Mouse (Mus musculus) testis, adult 2 months (tissue): ENCODE measurements around the gene Mcoln1. TPM values are rescaled to one million over a fixed set of nuclear protein-coding genes. Genes with fewer than 3 reads are reported as not detected.

Source experiments
- H3K27ac ChIP-seq: fragments of 200-500 bp; 2 replicates; pipeline ENCODE4 v1.5.1; 2012; ENCODE audit warnings: low read depth, low read length; ENCODE audit not compliant: control insufficient read depth, insufficient read depth
- H3K27me3 ChIP-seq: fragments of 200-500 bp; 2 replicates; pipeline ENCODE4 v1.6.1; 2012; ENCODE audit warnings: mild to moderate bottlenecking, low read length, moderate library complexity; ENCODE audit not compliant: control insufficient read depth, insufficient read depth
- H3K36me3 ChIP-seq: fragments of 200-500 bp; 2 replicates; pipeline ENCODE4 v1.6.1; 2012; ENCODE audit warnings: mild to moderate bottlenecking, low read length; ENCODE audit not compliant: control insufficient read depth, insufficient read depth
- H3K4me1 ChIP-seq: fragments of 200-500 bp; 2 replicates; pipeline ENCODE4 v1.6.1; 2012; ENCODE audit warnings: low read length; ENCODE audit not compliant: control insufficient read depth, insufficient read depth
- H3K4me3 ChIP-seq: fragments of 200-500 bp; 2 replicates; pipeline ENCODE4 v1.5.1; 2012; ENCODE audit warnings: low read depth, mild to moderate bottlenecking, low read length, moderate library complexity, mixed read lengths; ENCODE audit not compliant: control insufficient read depth
- CTCF ChIP-seq: fragments of 200-500 bp; IDR thresholded peaks from 2 replicates; pipeline ENCODE4 v1.5.1; 2012; ENCODE audit warnings: low read depth, mild to moderate bottlenecking, inconsistent platforms, low read length, moderate library complexity; ENCODE audit not compliant: control insufficient read depth, insufficient read depth, insufficient replicate concordance
- POLR2A ChIP-seq: fragments of 200-500 bp; IDR thresholded peaks from 2 replicates; pipeline ENCODE4 v1.6.1; 2012; ENCODE audit warnings: low read depth, mild to moderate bottlenecking, inconsistent platforms, low read length, moderate library complexity; ENCODE audit not compliant: control insufficient read depth
- polyA plus RNA-seq: library from polyadenylated mRNA; depleted of rRNA; stranded (reverse); fragments of >200 nt; gene quantifications from 2 replicates; pipeline ENCODE4 v1.2.3, GENCODE M21; 2012

The Mcoln1 gene
- polyA plus RNA-seq, 1 experiment = 39.7 TPM

DNA sequence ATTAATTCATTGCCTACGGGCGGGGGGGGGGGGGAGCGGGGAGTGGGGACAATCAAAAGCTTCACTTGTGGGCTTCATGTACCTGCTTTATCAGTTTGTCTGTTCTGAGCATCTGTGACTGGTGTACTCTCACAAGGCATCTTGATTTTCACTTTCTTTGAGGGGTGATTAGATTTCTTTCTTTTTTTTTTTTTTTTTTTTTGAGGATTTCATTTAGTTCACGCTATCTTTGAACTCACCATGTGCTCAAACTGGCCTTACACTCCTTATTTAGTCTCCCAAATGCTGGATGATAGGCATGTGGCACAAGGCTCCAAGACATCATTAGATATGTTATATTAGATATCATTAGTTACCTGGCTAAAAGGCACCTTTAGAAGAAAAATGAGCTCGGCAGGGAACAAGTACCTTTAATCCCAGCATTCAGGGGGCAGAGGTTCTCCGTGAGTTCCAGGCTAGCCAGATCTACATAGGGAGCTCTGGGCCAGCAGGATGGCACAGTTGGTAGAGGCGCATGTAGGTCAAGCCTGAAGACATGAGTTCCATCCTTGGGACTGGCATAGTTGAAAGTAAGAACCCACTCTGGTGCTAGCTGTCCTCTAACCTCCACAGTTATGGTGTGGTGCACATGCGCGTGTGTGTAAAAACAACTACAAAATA is 32.2 kb upstream of the Mcoln1 start:
- TF ChIP-seq POLR2A (no peak), CTCF (no peak)
- Histone ChIP-seq H3K27me3 (no peaks in the 10 kb centered on the region), H3K27ac (peak overlapping the region; percentile 50), H3K4me3 (peak overlapping the region; percentile 90), H3K4me1 (peaks cover 3% of the 10 kb centered on the region), H3K36me3 (no peaks in the 10 kb centered on the region)

DNA sequence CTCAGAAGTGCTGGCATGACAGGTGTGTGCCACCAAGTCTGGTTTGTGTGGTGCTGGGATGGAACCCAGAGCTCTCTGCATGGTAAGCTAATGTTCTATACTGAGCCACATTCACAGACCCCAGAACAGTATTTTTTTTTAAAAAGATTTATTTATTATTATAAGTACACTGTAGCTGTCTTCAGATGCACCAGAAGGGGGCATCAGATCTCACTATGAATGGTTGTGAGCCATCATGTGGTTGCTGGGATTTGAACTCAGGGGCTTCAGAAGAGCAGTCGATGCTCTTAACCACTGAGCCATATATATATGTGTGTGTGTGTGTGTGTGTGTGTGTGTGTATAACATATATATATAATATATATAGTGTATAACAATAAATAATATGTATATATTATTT is 31.4 kb upstream of the Mcoln1 start:
- Histone ChIP-seq H3K4me3 (no peak overlapping the region; the same call in 1 of the 2 replicates), H3K4me1 (peaks cover 3% of the 10 kb centered on the region), H3K27me3 (no peaks in the 10 kb centered on the region), H3K27ac (no peak overlapping the region), H3K36me3 (no peaks in the 10 kb centered on the region)
- TF ChIP-seq POLR2A = no peak

DNA sequence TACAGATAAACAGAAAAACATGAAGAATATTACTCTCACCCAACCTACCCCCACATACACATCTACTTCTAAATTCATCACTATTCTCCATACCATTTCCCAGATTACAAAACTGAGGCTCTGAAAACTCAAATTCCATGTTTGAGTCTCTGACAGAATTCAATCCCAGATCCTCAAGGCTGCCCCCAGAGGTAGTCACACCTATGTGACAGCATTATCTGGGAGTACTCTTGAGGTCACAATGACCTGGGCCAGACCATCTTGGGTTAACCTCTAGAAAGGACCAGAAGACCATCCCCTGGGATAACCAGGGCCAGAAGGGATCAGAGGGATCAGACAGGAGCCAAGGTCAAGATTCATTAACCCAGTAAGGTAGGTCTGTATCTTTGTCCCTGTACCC is 29.7 kb upstream of the Mcoln1 start, which contains the start of gene Tex45:
Tex45 (plus strand) TSS at position 301 of the 400 bp plus-strand sequence.
- Histone ChIP-seq H3K4me1 (peaks cover 3% of the 10 kb centered on the region), H3K27ac (no peak within 1 kb of the TSS), H3K27me3 (no peaks in the 10 kb centered on the region), H3K36me3 (no peaks in the 10 kb centered on the region), H3K4me3 (peak within 1 kb of the TSS; percentile 82)
- TF ChIP-seq POLR2A = no peak
- TF ChIP-seq CTCF = no peak

GRCm38 (mm10) chr8:3475715-3476429 is 24.4 kb upstream of the Mcoln1 start:
- no peaks in the 10 kb centered on the region for H3K36me3 ChIP-seq
- peak overlapping the region; percentile 72 for H3K4me3 ChIP-seq
- H3K27ac ChIP-seq = no peak overlapping the region
- TF ChIP-seq POLR2A (no peak), CTCF (no peak)
- H3K4me1 ChIP-seq = peaks cover 4% of the 10 kb centered on the region
- H3K27me3 ChIP-seq = no peaks in the 10 kb centered on the region

- no peak for TF ChIP-seq POLR2A
- TF ChIP-seq CTCF = no peak
- Histone ChIP-seq H3K27ac (no peak overlapping the region), H3K4me1 (peaks cover 12% of the 10 kb centered on the region), H3K36me3 (no peaks in the 10 kb centered on the region), H3K4me3 (no peak overlapping the region), H3K27me3 (no peaks in the 10 kb centered on the region)
These were observed 20.0 kb upstream of the Mcoln1 start for GRCm38 (mm10) chr8:3480221-3480785.

DNA sequence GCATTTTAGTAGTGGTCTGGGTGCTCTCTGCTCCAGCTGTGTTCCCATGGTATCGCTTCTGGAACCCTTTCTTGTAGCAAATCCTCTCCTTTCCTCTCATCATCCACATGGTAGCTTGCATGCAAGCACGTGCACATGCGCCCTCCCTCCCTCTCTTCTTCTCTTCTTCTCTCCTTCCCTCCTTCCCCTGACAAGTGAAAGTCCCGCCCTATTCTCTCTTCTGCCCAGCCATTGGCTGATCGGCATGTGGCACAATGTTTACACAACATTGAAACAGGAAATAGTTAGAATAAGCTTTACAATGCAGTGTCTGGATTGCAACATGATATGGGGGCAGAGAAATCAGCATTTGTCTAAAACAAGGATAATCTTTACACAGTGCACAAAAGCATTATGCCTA is 18.7 kb upstream of the Mcoln1 start:
- no peaks in the 10 kb centered on the region for H3K36me3 ChIP-seq

DNA sequence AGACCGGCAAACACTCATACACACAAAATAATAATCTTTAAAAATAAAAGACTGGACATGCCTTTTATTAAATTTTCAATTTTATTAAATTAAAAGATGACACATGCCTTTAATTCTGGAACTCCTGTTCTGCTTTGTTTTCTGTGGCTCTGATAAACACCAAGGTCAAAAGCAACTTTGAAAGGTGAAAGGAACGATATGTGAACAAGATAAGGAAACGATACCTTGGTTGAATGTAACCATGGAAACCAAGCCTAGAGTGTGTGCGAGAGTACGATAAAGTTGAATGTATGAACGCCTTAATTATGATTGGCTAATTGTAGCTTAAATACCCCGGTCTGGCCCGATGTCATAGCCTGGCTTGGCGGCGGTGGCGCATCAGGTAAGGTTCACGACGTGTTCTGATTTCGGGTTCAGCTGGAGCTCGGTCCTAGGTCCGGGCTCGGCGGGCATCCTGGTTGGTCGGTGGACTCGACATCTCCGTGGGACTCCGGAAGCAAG is 18.0 kb upstream of the Mcoln1 start:
- no peak for TF ChIP-seq CTCF
- TF ChIP-seq POLR2A = no peak
- Histone ChIP-seq H3K4me3 (peak overlapping the region; percentile 76), H3K4me1 (peaks cover 8% of the 10 kb centered on the region), H3K27ac (no peak overlapping the region), H3K27me3 (no peaks in the 10 kb centered on the region), H3K36me3 (no peaks in the 10 kb centered on the region)

More for the DNA sequence above, 18.7 kb upstream of the Mcoln1 start:
- Histone ChIP-seq H3K27me3 (no peaks in the 10 kb centered on the region), H3K27ac (no peak overlapping the region), H3K4me3 (no peak overlapping the region), H3K4me1 (peaks cover 8% of the 10 kb centered on the region)
- no peak for TF ChIP-seq POLR2A
- TF ChIP-seq CTCF = no peak
